28 mouse cellular contexts compared by ENCODE assay signal in genomic region chr1:39751537-39751936, GRCm38 (mm10). TPM values are rescaled to one million over a fixed set of nuclear protein-coding genes. Genes with fewer than 3 reads are reported as not detected.
DNase-seq lines count a peak whose midpoint lies in the region; ATAC-seq and TF ChIP-seq lines count a peak whose summit lies in the region.
"Had no signal": no experiment of that assay in that cellular context is flagged by ENCODE, and none has a peak within 500 bp of the region (broad histone marks: within the 10 kb centered on the region; RNA-seq: fewer than 3 reads in every experiment).

No protein-coding gene starts in this region.

- H3K4me3 ChIP-seq in gastrocnemius, adult 2 months: no peak overlapping the region
- H3K4me3 ChIP-seq in C2C12 (ENCODE audit: insufficient read depth, poor library complexity, severe bottlenecking): no peak overlapping the region
- no peak overlapping the region for H3K4me3 ChIP-seq in embryonic facial prominence, embryonic 15.5 days (replicated peaks)
- no peak overlapping the region for H3K4me3 ChIP-seq in myocyte
- H3K4me3 ChIP-seq: embryonic facial prominence, embryonic 12.5 days; forebrain, embryonic 13.5 days; forebrain, embryonic 15.5 days had no signal

- WGBS in embryonic facial prominence, embryonic 15.5 days: 80% methylated on average over 6 of the region's 6 CpGs

- H3ac ChIP-seq in C2C12 (ENCODE audit: control insufficient read depth, insufficient read length, low read depth) (no peak overlapping the region), myocyte (ENCODE audit: control insufficient read depth, insufficient read length) (no peak overlapping the region)

- H3K27ac ChIP-seq in gastrocnemius, adult 2 months: no peak overlapping the region
- H3K27ac ChIP-seq in embryonic facial prominence, embryonic 15.5 days (replicated peaks): no peak overlapping the region
- H3K27ac ChIP-seq: embryonic facial prominence, embryonic 12.5 days; forebrain, embryonic 13.5 days; forebrain, embryonic 15.5 days had no signal

- H3K9me3 ChIP-seq in embryonic facial prominence, embryonic 15.5 days (replicated peaks): no peaks in the 10 kb centered on the region
- H3K9me3 ChIP-seq: embryonic facial prominence, embryonic 12.5 days; forebrain, embryonic 13.5 days; forebrain, embryonic 15.5 days; G1E had no signal

- H3K36me3 ChIP-seq in C2C12 (ENCODE audit: control insufficient read depth, insufficient read depth): no peaks in the 10 kb centered on the region
- no peaks in the 10 kb centered on the region for H3K36me3 ChIP-seq in embryonic facial prominence, embryonic 15.5 days
- H3K36me3 ChIP-seq in myocyte (ENCODE audit: control insufficient read depth, insufficient read depth): no peaks in the 10 kb centered on the region
- H3K36me3 ChIP-seq: embryonic facial prominence, embryonic 12.5 days; forebrain, embryonic 15.5 days; G1E had no signal

- no peaks in the 10 kb centered on the region for H3K27me3 ChIP-seq in C2C12 (ENCODE audit: control insufficient read depth, insufficient read depth, insufficient read length)
- no peaks in the 10 kb centered on the region for H3K27me3 ChIP-seq in embryonic facial prominence, embryonic 15.5 days
- H3K27me3 ChIP-seq in myocyte (ENCODE audit: control insufficient read depth, insufficient read depth, insufficient read length): no peaks in the 10 kb centered on the region
- H3K27me3 ChIP-seq: CH12.LX; embryonic facial prominence, embryonic 12.5 days; forebrain, embryonic 13.5 days; forebrain, embryonic 15.5 days; Patski had no signal

- H3K9ac ChIP-seq in embryonic facial prominence, embryonic 15.5 days: no peak overlapping the region
- H3K9ac ChIP-seq: embryonic facial prominence, embryonic 12.5 days; forebrain, embryonic 13.5 days; forebrain, embryonic 15.5 days; forebrain, postnatal 0 days had no signal

- intact Hi-C loops in gastrocnemius, adult 2 months (cut with DNase I): no loop called here

- peaks cover 16% of the 10 kb centered on the region for H3K4me1 ChIP-seq in embryonic facial prominence, embryonic 15.5 days

- H3K79me3 ChIP-seq in C2C12 (ENCODE audit: low read depth): no peaks in the 10 kb centered on the region

- peak; percentile 35 for DNase-seq in gastrocnemius, adult 2 months
- no peak for DNase-seq in gastrocnemius, postnatal 4 days (ENCODE audit: low spot score in 2 of 2)
- no peak for DNase-seq in cerebellum, postnatal 10 days
- DNase-seq in heart, adult 18-20 months: no peak
- DNase-seq: adrenal gland, adult 8-10 months; adrenal gland, postnatal 14 days; adrenal gland, postnatal 36 days; cerebellum, adult 11-12 months; cerebellum, adult 2 months; cerebellum, adult 9-10 months; cerebellum, postnatal 14 days; cerebellum, postnatal 36 days; embryo, embryonic 11 days; forebrain, postnatal 0 days had no signal

- no peak for TF ChIP-seq POLR2A in myocyte (IDR thresholded peaks at IDR 0.05; ENCODE audit: insufficient read length, low read depth)

- no peak overlapping the region for H3K4me2 ChIP-seq in embryonic facial prominence, embryonic 15.5 days (replicated peaks)
- no peak overlapping the region for H3K4me2 ChIP-seq in myocyte (ENCODE audit: low read depth)
- H3K4me2 ChIP-seq: embryonic facial prominence, embryonic 12.5 days; forebrain, embryonic 13.5 days; forebrain, embryonic 15.5 days had no signal

- 0 out of 2 replicates have a peak, but pooled peaks have one; percentile 20 for ATAC-seq in embryonic facial prominence, embryonic 15.5 days (ENCODE audit: insufficient number of reproducible peaks, low FRiP score, low TSS enrichment, low read depth)
- ATAC-seq: activated CD4-positive, CD25-positive, alpha-beta regulatory T cell, adult 4 months; CD4-positive, CD25-positive, alpha-beta regulatory T cell, adult 4 months; forebrain, embryonic 13.5 days; forebrain, embryonic 15.5 days; forebrain, postnatal 0 days; Patski had no signal

- no peak for TF ChIP-seq CTCF in gastrocnemius, adult 2 months (IDR thresholded peaks at IDR 0.05)
- no peak for TF ChIP-seq CTCF in C2C12 (IDR thresholded peaks at IDR 0.05; ENCODE audit: control insufficient read depth, insufficient read depth, insufficient read length)

- no peaks in the 10 kb centered on the region for H3K79me2 ChIP-seq in C2C12 (ENCODE audit: control insufficient read depth, insufficient read depth)
- H3K79me2 ChIP-seq in myocyte (ENCODE audit: control insufficient read depth, insufficient read depth): no peaks in the 10 kb centered on the region

TF ChIP-seq in C2C12, 6 proteins besides CTCF, POLR2A, EP300 and RAD21:
- TF ChIP-seq MYOD1 (IDR thresholded peaks at IDR 0.05; ENCODE audit: control insufficient read depth, insufficient read length, low read depth): peak; percentile 68
- TF ChIP-seq CEBPB (IDR thresholded peaks at IDR 0.05; ENCODE audit: low read depth): no peak
- TF ChIP-seq USF1 (IDR thresholded peaks at IDR 0.05; ENCODE audit: low read depth): peak; percentile 55

TF ChIP-seq in myocyte, 11 proteins besides CTCF, POLR2A, EP300 and RAD21:
- TF ChIP-seq MYOD1 (IDR thresholded peaks at IDR 0.05; ENCODE audit: control insufficient read depth in 1 of 3, insufficient read length in 2 of 3, low read depth in 2 of 3) (peak in 2 of 3 experiments; percentile 61 to 81), E2F4 (IDR thresholded peaks at IDR 0.05; ENCODE audit: insufficient read depth) (no peak), USF1 (IDR thresholded peaks at IDR 0.05; ENCODE audit: low read depth) (peak; percentile 7)
TF ChIP-seq in myocyte: peak in this region for 2.

RNA-seq across cellular contexts. Expression of gene Rfx8, which starts 30.7 kb away (rescaled TPM):
- not detected for total RNA-seq in gastrocnemius, adult 2 months (2021)
- total RNA-seq in gastrocnemius, postnatal 4 days (2021): under 1 TPM in 1 of 2 experiments, not detected in 1; 0.41 TPM
- 0.02 TPM for polyA plus RNA-seq in C2C12 (2012; fragmentation: generic; extraction: Trizol)
- polyA plus RNA-seq in embryonic facial prominence, embryonic 15.5 days (2015; fragmentation: Nextera tagmentation; extraction: Ambion mirVana): 3.2 and 3.7 TPM in 2 replicates
- 0.16 TPM for polyA plus RNA-seq in myocyte (2012; fragmentation: generic; extraction: Trizol)
- under 1 TPM; 0.20 to 0.31 TPM for total RNA-seq in heart, adult 18-20 months (2021)
- total RNA-seq: adrenal gland, adult 18-20 months; CH12.LX had no signal
- polyA plus RNA-seq: activated CD4-positive, CD25-positive, alpha-beta regulatory T cell, adult 4 months; CD4-positive, CD25-positive, alpha-beta regulatory T cell, adult 4 months; forebrain, embryonic 15.5 days; G1E; Patski had no signal

RNA-seq across cellular contexts. Expression of gene Gm3646, which starts 53.6 kb away (rescaled TPM):
- total RNA-seq in gastrocnemius, adult 2 months (2021): 1 to 10 TPM in 1 of 2 experiments, not detected in 1; 1.6 TPM
- total RNA-seq in gastrocnemius, postnatal 4 days (2021): 1 to 10 TPM in 1 of 2 experiments, not detected in 1; 1.7 TPM
- polyA plus RNA-seq in C2C12 (2012; fragmentation: generic; extraction: Trizol) (0.22 TPM), myocyte (2012; fragmentation: generic; extraction: Trizol) (0.20 TPM)
- polyA plus RNA-seq in embryonic facial prominence, embryonic 15.5 days (2015; fragmentation: Nextera tagmentation; extraction: Ambion mirVana): not detected in 2 replicates
- total RNA-seq in heart, adult 18-20 months (2021): 10 to 100 TPM in 1 of 2 experiments, 1 to 10 TPM in 1; 7.6 to 11.1 TPM
- total RNA-seq: adrenal gland, adult 18-20 months; adrenal gland, adult 8-10 months; adrenal gland, postnatal 14 days; adrenal gland, postnatal 36 days; CH12.LX; common myeloid progenitor, adult 5-6 weeks; forebrain, postnatal 0 days; G1E had no signal
- polyA plus RNA-seq: activated CD4-positive, CD25-positive, alpha-beta regulatory T cell, adult 4 months; CD4-positive, CD25-positive, alpha-beta regulatory T cell, adult 4 months; cerebellum, adult 2 months; embryonic facial prominence, embryonic 12.5 days; forebrain, embryonic 11.5 days; forebrain, embryonic 13.5 days; forebrain, embryonic 15.5 days; forebrain, postnatal 0 days; G1E; Patski had no signal
